In the genomic region with DNA sequence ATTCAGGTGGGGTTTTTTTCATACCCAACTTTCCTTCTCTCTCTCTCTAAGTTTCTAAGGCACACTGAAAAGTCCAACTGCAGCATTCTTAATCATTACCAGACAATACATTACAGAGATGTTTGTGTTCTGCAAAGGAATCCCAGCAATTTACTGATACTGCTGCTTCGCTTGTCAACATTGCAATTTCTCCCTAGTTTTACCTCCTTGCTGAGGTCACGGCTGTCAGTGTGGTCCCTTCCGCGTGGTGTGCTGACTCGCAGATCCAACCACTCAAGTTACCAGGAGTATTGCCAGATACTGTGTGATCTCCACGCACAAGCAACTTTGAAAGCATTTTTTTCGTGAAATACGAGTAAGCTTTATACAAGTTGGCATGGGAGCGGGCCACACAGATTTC, we compare ENCODE assay signal across 15 mouse cellular contexts.
DNase-seq lines count a peak whose midpoint lies in the region; ATAC-seq and TF ChIP-seq lines count a peak whose summit lies in the region.
"Had no signal": no experiment of that assay in that cellular context is flagged by ENCODE, and none has a peak within 500 bp of the region (broad histone marks: within the 10 kb centered on the region; RNA-seq: fewer than 3 reads in every experiment).

No protein-coding gene starts in this region.

- TF ChIP-seq POLR2A in myocyte (IDR thresholded peaks at IDR 0.05; ENCODE audit: insufficient read length, low read depth): no peak

- no peaks in the 10 kb centered on the region for H3K9me3 ChIP-seq in kidney, embryonic 14.5 days (ENCODE audit: control insufficient read depth, low read length)
- H3K9me3 ChIP-seq: G1E; lung, embryonic 15.5 days had no signal

- H3ac ChIP-seq in myocyte (ENCODE audit: control insufficient read depth, insufficient read length): no peak overlapping the region

- peak; percentile 12 for DNase-seq in kidney, adult 11 months
- peak; percentile 10 for DNase-seq in embryo, embryonic 9.5 days (ENCODE audit: extremely low spot score)
- DNase-seq in kidney, adult 9 months: peak; percentile 41
- DNase-seq in testis, postnatal 14 days (ENCODE audit: low spot score): no peak
- no peak for DNase-seq in thymus, adult 18-20 months
- no peak for DNase-seq in spleen, adult 18-20 months
- DNase-seq: cerebellum, adult 18-20 months; layer of hippocampus, postnatal 36 days; liver had no signal

- H3K4me1 ChIP-seq in kidney, embryonic 14.5 days (ENCODE audit: control insufficient read depth, insufficient read depth, low read length): no peaks in the 10 kb centered on the region
- H3K4me1 ChIP-seq: lung, embryonic 15.5 days had no signal

- H3K27me3 ChIP-seq in kidney, embryonic 14.5 days (ENCODE audit: control insufficient read depth, insufficient read depth, low read length): no peaks in the 10 kb centered on the region
- H3K27me3 ChIP-seq in myocyte (ENCODE audit: control insufficient read depth, insufficient read depth, insufficient read length): no peaks in the 10 kb centered on the region
- H3K27me3 ChIP-seq: lung, embryonic 15.5 days had no signal

- H3K27ac ChIP-seq in kidney, embryonic 14.5 days (ENCODE audit: low read depth, low read length): no peak overlapping the region
- H3K27ac ChIP-seq: hindbrain, postnatal 0 days; lung, embryonic 15.5 days had no signal

- no peak overlapping the region for H3K9ac ChIP-seq in kidney, embryonic 14.5 days (ENCODE audit: low read depth, low read length)
- H3K9ac ChIP-seq: lung, embryonic 15.5 days had no signal

- ATAC-seq in kidney, embryonic 14.5 days (ENCODE audit: low FRiP score, low TSS enrichment): no peak
- ATAC-seq: activated CD4-positive, CD25-positive, alpha-beta regulatory T cell, adult 4 months; hindbrain, postnatal 0 days had no signal

- no peaks in the 10 kb centered on the region for H3K36me3 ChIP-seq in kidney, embryonic 14.5 days (ENCODE audit: control insufficient read depth, insufficient read depth, low read length)
- no peaks in the 10 kb centered on the region for H3K36me3 ChIP-seq in myocyte (ENCODE audit: control insufficient read depth, insufficient read depth)
- H3K36me3 ChIP-seq: G1E; lung, embryonic 15.5 days had no signal

- H3K4me2 ChIP-seq in kidney, embryonic 14.5 days (replicated peaks; ENCODE audit: low read depth, low read length): no peak overlapping the region
- peak overlapping the region; percentile 7 for H3K4me2 ChIP-seq in myocyte (ENCODE audit: low read depth)
- H3K4me2 ChIP-seq: lung, embryonic 15.5 days had no signal

- H3K79me2 ChIP-seq in myocyte (ENCODE audit: control insufficient read depth, insufficient read depth): no peaks in the 10 kb centered on the region

- WGBS in kidney, embryonic 14.5 days: 58% methylated on average over 9 of the region's 9 CpGs

- no peak overlapping the region for H3K4me3 ChIP-seq in kidney, embryonic 14.5 days (ENCODE audit: low read length)
- H3K4me3 ChIP-seq in myocyte: no peak overlapping the region
- H3K4me3 ChIP-seq: lung, embryonic 15.5 days had no signal

TF ChIP-seq in myocyte, 11 proteins besides CTCF, POLR2A, EP300 and RAD21:
- TF ChIP-seq MYOD1 (IDR thresholded peaks at IDR 0.05; ENCODE audit: control insufficient read depth in 1 of 3, insufficient read length in 2 of 3, low read depth in 2 of 3) (no peak), TCF3 (IDR thresholded peaks at IDR 0.05; ENCODE audit: insufficient read length, low read depth) (no peak), USF1 (IDR thresholded peaks at IDR 0.05; ENCODE audit: low read depth) (no peak), E2F4 (IDR thresholded peaks at IDR 0.05; ENCODE audit: insufficient read depth) (no peak)

Comparison
In these comparisons a context has a peak if more than half of its experiments do, and no peak if none do; other contexts are left out.
1. DNase-seq: peak in kidney, adult 11 months (single experiment), embryo, embryonic 9.5 days (single experiment) and kidney, adult 9 months (single experiment); none in testis, postnatal 14 days (single experiment), thymus, adult 18-20 months (0 of 2) and spleen, adult 18-20 months (0 of 2).